Mouse (Mus musculus) hindbrain, embryonic 11.5 days (tissue): ENCODE results near the gene Nt5c2. TPM values are rescaled to one million over a fixed set of nuclear protein-coding genes. Genes with fewer than 3 reads are reported as not detected.

Experiments
- ATAC-seq: fragments of 200-750 bp; cut with Nextera tagmentation; 2 replicates; pipeline ENCODE4 v1.8.0; 2017; ENCODE audit warnings: mild to moderate bottlenecking, moderate TSS enrichment, moderate library complexity; ENCODE audit not compliant: low FRiP score
- DNase-seq: peaks from one replicate; pipeline ENCODE4 v3.0.0-alpha.2; 2015; ENCODE audit warnings: low spot score
- H3K27ac ChIP-seq: fragments of 300-500 bp; sonication (generic); 2 replicates; pipeline ENCODE4 v1.5.1; 2014; ENCODE audit warnings: mild to moderate bottlenecking, low read depth, low read length
- H3K27me3 ChIP-seq: fragments of 300-500 bp; sonication (generic); 2 replicates; pipeline ENCODE4 v1.6.1; 2014; ENCODE audit warnings: mild to moderate bottlenecking, low read length, moderate library complexity, mixed read lengths; ENCODE audit not compliant: control insufficient read depth, insufficient read depth
- H3K36me3 ChIP-seq: fragments of 300-500 bp; sonication (generic); 2 replicates; pipeline ENCODE4 v1.6.1; 2014; ENCODE audit warnings: mild to moderate bottlenecking, low read length, moderate library complexity, mixed read lengths; ENCODE audit not compliant: control insufficient read depth, insufficient read depth
- H3K4me1 ChIP-seq: fragments of 300-500 bp; sonication (generic); replicated peaks from 2 replicates; pipeline ENCODE4 v1.6.1; 2014; ENCODE audit warnings: low read length, mixed read lengths; ENCODE audit not compliant: control insufficient read depth, insufficient read depth
- H3K4me2 ChIP-seq: fragments of 300-500 bp; sonication (generic); replicated peaks from 2 replicates; pipeline ENCODE4 v1.6.1; 2014; ENCODE audit warnings: mild to moderate bottlenecking, low read depth, low read length
- H3K4me3 ChIP-seq: fragments of 300-500 bp; sonication (generic); 2 replicates; pipeline ENCODE4 v1.5.1; 2014; ENCODE audit warnings: low read depth, low read length
- H3K9ac ChIP-seq: fragments of 300-500 bp; sonication (generic); 2 replicates; pipeline ENCODE4 v1.6.1; 2014; ENCODE audit warnings: low read depth, low read length
- H3K9me3 ChIP-seq: fragments of 300-500 bp; sonication (generic); 2 replicates; pipeline ENCODE4 v1.6.1; 2016; ENCODE audit warnings: low read length; ENCODE audit not compliant: control insufficient read depth
- WGBS: fragments of 180-500 bp; shearing (Covaris S2); extraction: QIAGEN DNeasy Blood & Tissue Kit; methylation state at CpG from one replicate; pipeline ENCODE4 v1.1.7; 2014; 5-methylcytosine and 5-hydroxymethylcytosine counted together
- polyA plus RNA-seq: library from polyadenylated mRNA; unstranded; fragments of >200 nt; fragmentation: Nextera tagmentation; extraction: Ambion mirVana; gene quantifications from 2 replicates; pipeline ENCODE4 v1.2.1, GENCODE M21; 2014

The Nt5c2 gene
- polyA plus RNA-seq, 1 experiment from 2014 or later = 90.6 TPM

GRCm38 (mm10) chr19:47023546-47023945 is 8.6 kb upstream of the Nt5c2 start:
- no peak for DNase-seq
- no peak for ATAC-seq
- 92% methylated on average over 13 of the region's 13 CpGs for WGBS
- Histone ChIP-seq H3K4me2 (no peak overlapping the region), H3K4me3 (no peak overlapping the region), H3K9me3 (no peaks in the 10 kb centered on the region), H3K36me3 (no peaks in the 10 kb centered on the region), H3K27me3 (no peaks in the 10 kb centered on the region), H3K27ac (no peak overlapping the region), H3K9ac (no peak overlapping the region), H3K4me1 (no peaks in the 10 kb centered on the region; the same call in 1 of the 2 replicates)

- H3K4me3 ChIP-seq = no peak overlapping the region
- 91% methylated on average over 4 of the region's 4 CpGs for WGBS
- no peaks in the 10 kb centered on the region for H3K27me3 ChIP-seq
- no peak overlapping the region for H3K27ac ChIP-seq
- H3K9ac ChIP-seq = no peak overlapping the region
- no peaks in the 10 kb centered on the region; the same call in 1 of the 2 replicates for H3K4me1 ChIP-seq
- no peaks in the 10 kb centered on the region for H3K36me3 ChIP-seq
- no peak overlapping the region for H3K4me2 ChIP-seq
- no peaks in the 10 kb centered on the region for H3K9me3 ChIP-seq
- ATAC-seq = no peak
- DNase-seq = no peak
Observed at GRCm38 (mm10) chr19:47022709-47023108, 7.8 kb upstream of the Nt5c2 start.

- no peaks in the 10 kb centered on the region for H3K9me3 ChIP-seq
- no peaks in the 10 kb centered on the region; the same call in 1 of the 2 replicates for H3K4me1 ChIP-seq
- ATAC-seq (peak; percentile 62), DNase-seq (peak; percentile 79)
- WGBS = 17% methylated on average over 6 of the region's 6 CpGs
- H3K4me3 ChIP-seq = peak overlapping the region; percentile 70
- peaks cover 19% of the 10 kb centered on the region for H3K27me3 ChIP-seq
- H3K27ac ChIP-seq = peak overlapping the region; percentile 83
- peak overlapping the region; percentile 35 for H3K4me2 ChIP-seq
- peak overlapping the region; percentile 75 for H3K9ac ChIP-seq
- no peaks in the 10 kb centered on the region for H3K36me3 ChIP-seq
Observed at GRCm38 (mm10) chr19:47019326-47019725, 4.4 kb upstream of the Nt5c2 start.

- ATAC-seq (no peak), DNase-seq (peak; percentile 37)
- H3K27ac ChIP-seq = peak overlapping the region; percentile 83
- H3K36me3 ChIP-seq = no peaks in the 10 kb centered on the region
- WGBS = 26% methylated on average over 2 of the region's 2 CpGs
- H3K4me3 ChIP-seq = peak overlapping the region; percentile 70
- no peaks in the 10 kb centered on the region; the same call in 1 of the 2 replicates for H3K4me1 ChIP-seq
- H3K9me3 ChIP-seq = no peaks in the 10 kb centered on the region
- H3K9ac ChIP-seq = peak overlapping the region; percentile 75; the same call in 1 of the 2 replicates
- peak overlapping the region; percentile 35 for H3K4me2 ChIP-seq
- peaks cover 27% of the 10 kb centered on the region for H3K27me3 ChIP-seq
Observed at GRCm38 (mm10) chr19:47018330-47018729, 3.4 kb upstream of the Nt5c2 start.

- Histone ChIP-seq H3K27ac (peak overlapping the region; percentile 83), H3K27me3 (peaks cover 31% of the 10 kb centered on the region), H3K36me3 (no peaks in the 10 kb centered on the region), H3K9ac (peak overlapping the region; percentile 75), H3K4me1 (no peaks in the 10 kb centered on the region; the same call in 1 of the 2 replicates), H3K9me3 (no peaks in the 10 kb centered on the region), H3K4me3 (peak overlapping the region; percentile 70), H3K4me2 (peak overlapping the region; percentile 35)
- 2% methylated on average over 3 of the region's 3 CpGs for WGBS
- ATAC-seq = no peak
- DNase-seq = peak; percentile 56
Observed at GRCm38 (mm10) chr19:47017831-47018230, 2.9 kb upstream of the Nt5c2 start.

- Histone ChIP-seq H3K9me3 (no peaks in the 10 kb centered on the region), H3K27me3 (peaks cover 33% of the 10 kb centered on the region), H3K9ac (peak overlapping the region; percentile 83), H3K27ac (0 out of 2 replicates have a peak overlapping the region, but pooled peaks have one; percentile 47), H3K4me1 (no peaks in the 10 kb centered on the region; the same call in 1 of the 2 replicates), H3K4me3 (peak overlapping the region; percentile 70), H3K4me2 (peak overlapping the region; percentile 27; the same call in 1 of the 2 replicates), H3K36me3 (no peaks in the 10 kb centered on the region)
- DNase-seq = peak; percentile 84
- 0% methylated on average over 15 of the region's 15 CpGs for WGBS
- ATAC-seq = no peak
Observed at GRCm38 (mm10) chr19:47016487-47016886, 1.5 kb upstream of the Nt5c2 start.

GRCm38 (mm10) chr19:47015965-47016364 is 1.0 kb upstream of the Nt5c2 start:
- peak overlapping the region; percentile 55; the same call in 1 of the 2 replicates for H3K4me2 ChIP-seq
- no peaks in the 10 kb centered on the region; the same call in 1 of the 2 replicates for H3K4me1 ChIP-seq
- H3K27me3 ChIP-seq = peaks cover 33% of the 10 kb centered on the region
- no peaks in the 10 kb centered on the region for H3K9me3 ChIP-seq
- ATAC-seq = no peak
- WGBS = 2% methylated on average over 9 of the region's 9 CpGs
- peak; percentile 44 for DNase-seq
- peak overlapping the region; percentile 70 for H3K4me3 ChIP-seq
- H3K9ac ChIP-seq = peak overlapping the region; percentile 83
- no peaks in the 10 kb centered on the region for H3K36me3 ChIP-seq
- H3K27ac ChIP-seq = peak overlapping the region; percentile 82; the same call in 1 of the 2 replicates

GRCm38 (mm10) chr19:47015396-47015795 is 443 bp upstream of the Nt5c2 start:
- Histone ChIP-seq H3K9me3 (no peaks in the 10 kb centered on the region), H3K36me3 (no peaks in the 10 kb centered on the region), H3K4me1 (no peaks in the 10 kb centered on the region; the same call in 1 of the 2 replicates), H3K27me3 (peaks cover 33% of the 10 kb centered on the region), H3K4me3 (peak overlapping the region; percentile 70), H3K9ac (peak overlapping the region; percentile 83), H3K4me2 (peak overlapping the region; percentile 55), H3K27ac (peak overlapping the region; percentile 82)
- WGBS = 1% methylated on average over 37 of the region's 37 CpGs
- peak; percentile 51 for DNase-seq
- no peak for ATAC-seq

- DNase-seq (no peak), ATAC-seq (no peak)
- no peaks in the 10 kb centered on the region for H3K4me1 ChIP-seq
- H3K27me3 ChIP-seq = peaks cover 33% of the 10 kb centered on the region
- 2% methylated on average over 11 of the region's 11 CpGs for WGBS
- H3K9me3 ChIP-seq = no peaks in the 10 kb centered on the region
- H3K36me3 ChIP-seq = no peaks in the 10 kb centered on the region
- H3K9ac ChIP-seq = peak overlapping the region; percentile 48
- peak overlapping the region; percentile 85 for H3K27ac ChIP-seq
- H3K4me2 ChIP-seq = peak overlapping the region; percentile 55
- H3K4me3 ChIP-seq = peak overlapping the region; percentile 70
Observed at GRCm38 (mm10) chr19:47014159-47014446, 850 bp downstream of the Nt5c2 start.
